Mouse (Mus musculus) neural tube, embryonic 11.5 days (tissue): ENCODE measurements around the gene Gtpbp10. TPM values are rescaled to one million over a fixed set of nuclear protein-coding genes. Genes with fewer than 3 reads are reported as not detected.
A peak's percentile ranks its signal among the peaks of the same experiment; 100 is the strongest.

Experiments used
- ATAC-seq: fragments of 200-750 bp; cut with Nextera tagmentation; 2 replicates; pipeline ENCODE4 v1.8.0; 2017; ENCODE audit warnings: moderate number of reproducible peaks, mild to moderate bottlenecking, moderate TSS enrichment, moderate library complexity; ENCODE audit not compliant: insufficient read depth, low FRiP score, low TSS enrichment
- DNase-seq: peaks from one replicate; pipeline ENCODE4 v3.0.0-alpha.2; 2015; ENCODE audit warnings: low spot score
- H3K27ac ChIP-seq: fragments of 300-500 bp; sonication (generic); 2 replicates; pipeline ENCODE4 v1.5.1; 2014; ENCODE audit warnings: low read depth, mild to moderate bottlenecking, low read length
- H3K27me3 ChIP-seq: fragments of 300-500 bp; sonication (generic); 2 replicates; pipeline ENCODE4 v1.6.1; 2014; ENCODE audit warnings: mild to moderate bottlenecking, low read length, mixed read lengths; ENCODE audit not compliant: control insufficient read depth, insufficient read depth
- H3K36me3 ChIP-seq: fragments of 300-500 bp; sonication (generic); 2 replicates; pipeline ENCODE4 v1.6.1; 2014; ENCODE audit warnings: mild to moderate bottlenecking, low read length, moderate library complexity, mixed read lengths; ENCODE audit not compliant: control insufficient read depth, insufficient read depth
- H3K4me1 ChIP-seq: fragments of 300-500 bp; sonication (generic); 2 replicates; pipeline ENCODE4 v1.6.1; 2014; ENCODE audit warnings: low read length, mixed read lengths; ENCODE audit not compliant: control insufficient read depth, insufficient read depth
- H3K4me2 ChIP-seq: fragments of 300-500 bp; sonication (generic); 2 replicates; pipeline ENCODE4 v1.6.1; 2014; ENCODE audit warnings: low read depth, mild to moderate bottlenecking, moderate library complexity
- H3K4me3 ChIP-seq: fragments of 300-500 bp; sonication (generic); 2 replicates; pipeline ENCODE4 v1.5.1; 2014; ENCODE audit warnings: low read depth, low read length
- H3K9ac ChIP-seq: fragments of 300-500 bp; sonication (generic); 2 replicates; pipeline ENCODE4 v1.6.1; 2014; ENCODE audit warnings: mild to moderate bottlenecking, low read length
- H3K9me3 ChIP-seq: fragments of 300-500 bp; sonication (generic); 2 replicates; pipeline ENCODE4 v1.6.1; 2016; ENCODE audit warnings: low read length; ENCODE audit not compliant: control insufficient read depth
- WGBS: fragments of 180-500 bp; shearing (Covaris S2); extraction: QIAGEN DNeasy Blood & Tissue Kit; methylation state at CpG from one replicate; pipeline ENCODE4 v1.1.7; 2014; 5-methylcytosine and 5-hydroxymethylcytosine counted together
- polyA plus RNA-seq: library from polyadenylated mRNA; unstranded; fragments of >200 nt; fragmentation: Nextera tagmentation; extraction: Ambion mirVana; gene quantifications from 2 replicates; pipeline ENCODE4 v1.2.1, GENCODE M21; 2014

The Gtpbp10 gene
- polyA plus RNA-seq, result 33.1 and 34.9 TPM in 2 replicates

DNA sequence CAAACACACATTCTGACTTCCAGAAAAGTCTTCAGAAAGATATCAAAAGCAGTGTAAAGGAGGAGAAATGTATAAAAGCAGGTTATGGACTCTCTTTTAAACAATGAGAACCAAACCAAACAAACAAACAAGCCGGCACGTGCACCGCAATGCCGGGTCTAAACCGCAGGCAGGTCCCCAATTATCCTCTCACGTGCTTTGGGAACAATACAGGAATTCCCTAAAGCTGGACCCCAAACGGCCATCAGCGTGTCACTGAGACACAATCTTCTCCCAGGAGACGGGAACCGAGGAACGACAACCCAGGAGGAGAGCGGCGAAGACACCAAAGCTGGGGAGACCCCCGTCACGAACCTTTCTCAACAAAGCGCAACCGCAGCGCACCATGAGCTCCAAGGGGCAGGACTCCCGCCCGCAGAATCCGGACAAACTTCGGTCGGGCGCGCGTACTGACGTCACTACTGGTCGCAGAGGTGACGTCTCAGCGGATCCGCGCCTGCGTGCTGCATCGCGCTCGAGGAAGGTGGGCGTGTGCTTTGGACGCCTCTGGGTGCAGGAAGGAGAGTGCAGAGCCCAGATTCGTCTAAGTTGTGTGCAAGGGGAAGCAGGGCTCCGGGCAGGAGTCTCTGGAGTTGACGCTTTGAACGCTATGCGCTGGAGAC, at the start of gene Gtpbp10:
Gene Gtpbp10, minus strand, starts transcription at position 460 of the 662 bp plus-strand sequence.
- WGBS, result under 1% methylated on average over 43 of the region's 43 CpGs
- peak within 1 kb of the TSS; percentile 76 for H3K9ac ChIP-seq
- DNase-seq, result peak; percentile 94
- 0 out of 2 replicates have a peak within 1 kb of the TSS, but pooled peaks have one; percentile 54 for H3K27ac ChIP-seq
- H3K4me2 ChIP-seq, result peak within 1 kb of the TSS; percentile 64
- H3K4me3 ChIP-seq, result peak within 1 kb of the TSS; percentile 60
- no peaks in the 10 kb centered on the region for H3K4me1 ChIP-seq
- peak; percentile 98 for ATAC-seq
- no peaks in the 10 kb centered on the region for H3K27me3 ChIP-seq
- no peaks in the 10 kb centered on the region for H3K9me3 ChIP-seq
- 0 out of 2 replicates have a peak, but pooled peaks cover 3% of the 10 kb centered on the region for H3K36me3 ChIP-seq

DNA sequence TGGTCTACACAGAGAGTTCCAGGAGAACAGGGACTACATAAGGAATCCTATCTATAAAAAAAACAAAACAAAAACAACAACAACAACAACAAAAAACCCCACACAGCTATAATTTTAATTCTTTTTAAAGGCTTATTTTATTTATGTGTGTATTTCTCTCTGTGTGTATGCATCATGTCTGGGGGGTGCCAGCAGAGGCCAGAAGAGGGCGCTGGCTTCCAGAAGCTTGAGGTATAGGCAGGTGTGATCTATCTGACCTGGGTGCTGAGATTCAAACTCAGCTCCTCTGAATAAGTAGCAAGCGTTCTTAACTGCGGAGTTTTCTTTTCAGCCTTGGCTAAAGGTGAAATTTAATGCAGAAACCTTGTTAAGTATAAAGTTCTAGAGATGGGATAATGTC, 28.3 kb upstream of the Gtpbp10 start:
- no peaks in the 10 kb centered on the region for H3K36me3 ChIP-seq
- DNase-seq, result no peak
- no peaks in the 10 kb centered on the region for H3K4me1 ChIP-seq
- ATAC-seq, result no peak
- H3K4me2 ChIP-seq, result no peak overlapping the region
- H3K27ac ChIP-seq, result no peak overlapping the region
- no peaks in the 10 kb centered on the region for H3K27me3 ChIP-seq
- H3K9ac ChIP-seq, result no peak overlapping the region
- WGBS, result 87% methylated on average over 3 of the region's 3 CpGs
- no peak overlapping the region for H3K4me3 ChIP-seq
- H3K9me3 ChIP-seq, result no peaks in the 10 kb centered on the region

DNA sequence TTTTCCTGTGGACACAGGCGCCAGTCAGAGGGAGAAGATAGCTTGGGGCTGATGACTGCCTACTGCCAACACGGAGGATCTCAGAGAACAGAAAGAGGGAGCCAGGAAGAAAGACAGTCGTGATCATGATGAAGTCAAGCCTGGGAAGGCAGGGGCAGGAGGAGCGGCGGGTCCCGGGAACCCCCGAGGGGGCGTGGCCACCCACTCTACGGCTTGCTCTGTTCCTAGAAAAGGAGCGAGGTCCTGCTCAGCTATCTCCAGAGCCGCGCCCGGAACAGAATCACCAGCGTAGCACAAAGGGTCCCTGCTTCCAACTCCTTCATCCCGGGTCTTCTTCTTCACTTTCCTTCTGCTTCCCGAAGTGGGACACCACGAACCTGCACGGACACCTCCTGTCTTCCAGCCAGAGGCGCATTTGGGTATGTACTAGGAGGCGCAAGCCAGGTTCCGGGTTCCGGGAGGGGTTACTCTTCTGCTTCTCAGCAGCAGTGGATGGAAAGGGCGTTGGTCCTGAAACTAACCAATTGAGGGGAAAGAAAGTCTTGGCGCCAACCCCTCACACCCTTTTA, 14.5 kb upstream of the Gtpbp10 start, which contains the start of gene Gm8773:
Gene Gm8773, plus strand, starts transcription at position 51 of the 569 bp plus-strand sequence.
- ATAC-seq, result peak; percentile 91

DNA sequence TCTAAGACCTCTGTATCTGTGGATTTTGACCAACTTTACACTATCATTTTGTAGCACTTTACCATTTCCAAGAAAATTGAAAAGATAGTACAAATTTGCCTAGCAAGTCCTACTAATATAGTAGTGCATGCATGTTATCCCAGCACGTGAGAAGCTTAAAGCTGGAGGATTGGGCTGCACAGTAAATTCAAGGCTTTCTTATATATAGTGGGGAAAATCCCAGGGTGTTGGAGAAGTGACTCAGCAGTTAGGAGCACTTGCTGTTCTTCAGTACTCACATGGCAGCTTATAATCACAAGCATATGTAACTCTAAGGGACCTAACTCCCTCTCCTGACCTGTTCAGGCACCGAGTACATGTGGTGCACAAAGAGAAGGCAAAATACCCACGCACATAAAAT, 3.1 kb upstream of the Gtpbp10 start:
- H3K9me3 ChIP-seq, result no peaks in the 10 kb centered on the region
- no peak overlapping the region for H3K4me3 ChIP-seq
- H3K36me3 ChIP-seq, result no peaks in the 10 kb centered on the region
- H3K27me3 ChIP-seq, result no peaks in the 10 kb centered on the region
- no peak overlapping the region for H3K4me2 ChIP-seq
- WGBS, result 84% methylated on average over 3 of the region's 3 CpGs
- no peak overlapping the region for H3K27ac ChIP-seq
- DNase-seq (no peak), ATAC-seq (no peak)
- H3K4me1 ChIP-seq, result no peaks in the 10 kb centered on the region
- no peak overlapping the region for H3K9ac ChIP-seq

More for the DNA sequence above, 14.5 kb upstream of the Gtpbp10 start, which contains the start of gene Gm8773:
- H3K4me3 ChIP-seq, result peak within 1 kb of the TSS; percentile 45
- peak within 1 kb of the TSS; percentile 77 for H3K4me2 ChIP-seq
- no peaks in the 10 kb centered on the region for H3K27me3 ChIP-seq
- no peaks in the 10 kb centered on the region for H3K9me3 ChIP-seq
- DNase-seq, result peak; percentile 59
- H3K36me3 ChIP-seq, result no peaks in the 10 kb centered on the region
- under 1% methylated on average over 24 of the region's 24 CpGs for WGBS
- peak within 1 kb of the TSS; percentile 49 for H3K9ac ChIP-seq
- H3K27ac ChIP-seq, result no peak within 1 kb of the TSS
- H3K4me1 ChIP-seq, result no peaks in the 10 kb centered on the region

DNA sequence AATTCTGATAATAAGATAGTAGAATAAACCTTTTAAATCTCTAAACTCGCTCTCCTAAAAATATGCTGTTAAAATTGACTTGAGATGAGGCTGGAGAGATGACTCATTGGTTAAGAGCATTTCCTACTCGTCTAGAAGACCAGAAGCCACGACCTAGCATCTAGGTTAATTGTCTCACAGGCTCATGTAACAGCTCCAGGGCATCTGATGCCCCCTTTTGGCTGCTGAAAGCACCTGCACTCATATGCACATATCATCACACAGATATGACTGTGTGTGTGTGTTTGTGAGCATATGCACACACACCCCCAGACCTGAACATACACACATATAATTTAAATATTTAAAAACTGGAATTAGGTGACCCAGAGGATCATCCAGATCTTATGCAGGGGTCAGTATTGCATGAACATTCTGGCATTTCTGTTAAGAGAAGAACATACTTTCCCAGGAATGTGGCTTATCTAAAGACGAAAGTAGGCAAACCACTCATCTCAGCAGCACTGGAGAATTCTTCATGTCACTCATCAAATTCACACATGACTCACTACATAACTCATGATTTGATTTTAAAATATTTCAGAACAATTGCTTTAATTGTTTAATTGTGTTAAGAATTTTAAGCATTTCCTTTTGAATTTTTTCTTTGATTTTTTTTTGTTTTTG, 1.8 kb upstream of the Gtpbp10 start:
- H3K9ac ChIP-seq, result no peak overlapping the region
- H3K27ac ChIP-seq, result no peak overlapping the region
- no peaks in the 10 kb centered on the region for H3K9me3 ChIP-seq
- no peak overlapping the region for H3K4me2 ChIP-seq
- DNase-seq, result no peak
- no peak overlapping the region for H3K4me3 ChIP-seq
- H3K27me3 ChIP-seq, result no peaks in the 10 kb centered on the region
- ATAC-seq, result no peak
- H3K36me3 ChIP-seq, result no peaks in the 10 kb centered on the region
- WGBS, result 75% methylated on average over 4 of the region's 4 CpGs
- H3K4me1 ChIP-seq, result no peaks in the 10 kb centered on the region

DNA sequence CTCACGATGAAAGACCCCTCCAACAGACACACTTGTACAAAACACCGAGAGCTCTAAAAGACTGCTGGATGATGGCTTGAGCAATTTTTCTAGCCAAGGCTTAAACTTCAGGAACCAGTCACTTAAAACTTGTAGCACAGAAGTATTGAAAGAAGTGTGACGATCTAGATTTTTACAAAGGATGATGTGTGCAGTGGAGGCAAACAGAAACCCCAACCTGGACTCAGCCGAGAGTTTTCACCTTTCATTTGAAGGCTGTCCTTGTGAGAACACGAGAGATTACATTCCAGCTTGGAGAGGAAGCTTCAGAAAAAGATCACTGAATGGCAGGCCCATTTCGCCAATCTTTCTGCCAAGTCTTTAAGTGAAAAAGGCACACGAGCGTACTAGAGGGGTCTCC, 460 bp upstream of the Gtpbp10 start:
- Histone ChIP-seq H3K4me2 (peak overlapping the region; percentile 64), H3K27me3 (no peaks in the 10 kb centered on the region), H3K36me3 (no peaks in the 10 kb centered on the region), H3K4me1 (no peaks in the 10 kb centered on the region), H3K27ac (no peak overlapping the region), H3K4me3 (peak overlapping the region; percentile 60), H3K9ac (peak overlapping the region; percentile 76), H3K9me3 (no peaks in the 10 kb centered on the region)
- 41% methylated on average over 8 of the region's 8 CpGs for WGBS
- DNase-seq, result no peak
- ATAC-seq, result peak; percentile 21

DNA sequence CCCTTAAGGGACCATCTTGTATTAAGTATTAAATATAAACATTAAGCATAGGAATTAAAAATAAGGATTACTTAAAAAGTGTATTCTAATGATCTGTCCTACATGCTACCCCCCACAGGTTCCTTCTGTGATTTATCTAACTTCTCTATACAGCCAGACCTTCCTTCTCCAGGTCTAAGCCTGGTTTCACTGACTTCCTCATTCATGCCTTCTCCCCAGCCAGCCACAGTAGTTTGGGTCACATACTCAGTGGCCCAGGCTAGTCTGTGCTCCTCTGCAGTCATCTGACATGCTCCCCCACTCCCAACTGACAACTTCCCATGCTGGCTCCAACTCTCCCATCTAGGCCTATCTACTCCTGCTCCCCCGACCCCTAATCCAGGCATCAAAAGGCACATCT, 8.2 kb downstream of the Gtpbp10 start:
- ATAC-seq (no peak), DNase-seq (no peak)
- Histone ChIP-seq H3K9ac (no peak overlapping the region), H3K4me2 (no peak overlapping the region), H3K4me1 (no peaks in the 10 kb centered on the region), H3K4me3 (no peak overlapping the region), H3K27me3 (no peaks in the 10 kb centered on the region), H3K9me3 (no peaks in the 10 kb centered on the region), H3K27ac (no peak overlapping the region), H3K36me3 (peaks cover 7% of the 10 kb centered on the region; the same call in 1 of the 2 replicates)
- 77% methylated on average over 1 of the region's 1 CpGs for WGBS

DNA sequence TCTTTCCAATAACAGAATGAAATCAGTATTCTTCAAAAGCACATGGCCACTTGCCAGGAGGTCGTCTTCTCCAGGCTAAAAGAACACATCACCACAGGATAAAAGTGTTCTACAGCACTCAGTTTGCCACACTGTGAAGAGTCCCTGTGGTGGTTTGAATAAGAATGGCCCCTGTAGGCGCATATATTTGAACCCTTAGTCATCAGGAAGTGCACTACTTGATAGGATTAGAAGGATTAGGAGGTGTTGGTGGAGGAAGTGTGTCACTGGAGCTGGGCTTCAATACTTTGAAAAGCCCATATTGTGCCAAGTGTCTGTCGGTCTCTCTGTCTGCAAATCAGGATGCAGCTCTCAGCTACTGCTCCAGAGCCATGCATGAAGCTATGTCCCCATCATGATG, 19.0 kb downstream of the Gtpbp10 start:
- DNase-seq (no peak), ATAC-seq (no peak)
- no peaks in the 10 kb centered on the region for H3K4me1 ChIP-seq
- H3K4me2 ChIP-seq, result no peak overlapping the region
- no peaks in the 10 kb centered on the region for H3K9me3 ChIP-seq
- peaks cover 10% of the 10 kb centered on the region for H3K36me3 ChIP-seq
- no peaks in the 10 kb centered on the region for H3K27me3 ChIP-seq
- no peak overlapping the region for H3K9ac ChIP-seq
- H3K4me3 ChIP-seq, result no peak overlapping the region
- WGBS, result 80% methylated on average over 3 of the region's 3 CpGs
- no peak overlapping the region for H3K27ac ChIP-seq
